Mouse (Mus musculus) ES-E14 (cell line): ENCODE measurements at regions not wholly inside any gene's neighbourhood (a gene's known extent, or its start where the extent isn't known, plus 50 kb on each side); places are given as distances from the start of the nearest gene placed in this dataset.

Source experiments
- HCFC1 ChIP-seq: IDR thresholded peaks from 2 replicates; pipeline ENCODE4 v1.6.1; 2012; ENCODE audit warnings: low read length, inconsistent platforms, borderline replicate concordance; ENCODE audit not compliant: insufficient read depth
- ZC3H11A ChIP-seq: IDR thresholded peaks from 2 replicates; pipeline ENCODE4 v1.6.1; 2012; ENCODE audit warnings: low read depth, mild to moderate bottlenecking, inconsistent platforms, low read length, borderline replicate concordance
- ZNF384 ChIP-seq: IDR thresholded peaks from 2 replicates; pipeline ENCODE4 v1.6.1; 2012; ENCODE audit warnings: low read depth, low read length, inconsistent platforms

GRCm38 (mm10) chr15:67388514-67388913 lies 887.8 kb upstream of the Lrrc6 start:
- no peak for TF ChIP-seq HCFC1
- no peak for TF ChIP-seq ZNF384
- TF ChIP-seq ZC3H11A: no peak
